14 mouse cellular contexts compared by ENCODE assay signal in genomic region chr5:129052636-129053355, GRCm38 (mm10). TPM values are rescaled to one million over a fixed set of nuclear protein-coding genes. Genes with fewer than 3 reads are reported as not detected.
DNase-seq lines count a peak whose midpoint lies in the region; ATAC-seq and TF ChIP-seq lines count a peak whose summit lies in the region.
"Had no signal": no experiment of that assay in that cellular context is flagged by ENCODE, and none has a peak within 500 bp of the region (broad histone marks: within the 10 kb centered on the region; RNA-seq: fewer than 3 reads in every experiment).

No protein-coding gene starts in this region.

- ATAC-seq in forebrain, embryonic 13.5 days: peak; percentile 90
- peak; percentile 87 for ATAC-seq in hindbrain, postnatal 0 days
- ATAC-seq in neural tube, embryonic 15.5 days (ENCODE audit: low FRiP score): peak; percentile 86

- 3% methylated on average over 20 of the region's 20 CpGs for WGBS in forebrain, embryonic 13.5 days
- WGBS in hindbrain, postnatal 0 days: 10% methylated on average over 20 of the region's 20 CpGs
- WGBS in neural tube, embryonic 15.5 days: 15% methylated on average over 20 of the region's 20 CpGs

- TF ChIP-seq CTCF in layer of hippocampus, adult 2 months (conservative IDR thresholded peaks at IDR 0.05): 0 out of 2 replicates have a peak, but pooled peaks have one; percentile 5
- no peak for TF ChIP-seq CTCF in hindbrain, postnatal 0 days (IDR thresholded peaks at IDR 0.05; ENCODE audit: low read depth)

- peak overlapping the region; percentile 58; the same call in 1 of the 2 replicates for H3K9ac ChIP-seq in forebrain, embryonic 13.5 days
- H3K9ac ChIP-seq in hindbrain, postnatal 0 days (replicated peaks; ENCODE audit: low read length): 0 out of 2 replicates have a peak overlapping the region, but pooled peaks have one; percentile 30
- H3K9ac ChIP-seq in neural tube, embryonic 15.5 days (replicated peaks): no peak overlapping the region

- H3K36me3 ChIP-seq in forebrain, embryonic 13.5 days (ENCODE audit: poor library complexity, severe bottlenecking): no peaks in the 10 kb centered on the region
- no peaks in the 10 kb centered on the region for H3K36me3 ChIP-seq in hindbrain, postnatal 0 days (ENCODE audit: insufficient read depth, low read length)
- H3K36me3 ChIP-seq in neural tube, embryonic 15.5 days: no peaks in the 10 kb centered on the region
- H3K36me3 ChIP-seq: heart, embryonic 10.5 days had no signal

- H3K4me3 ChIP-seq in layer of hippocampus, adult 2 months: no peak overlapping the region
- H3K4me3 ChIP-seq in forebrain, embryonic 13.5 days: no peak overlapping the region
- H3K4me3 ChIP-seq in hindbrain, postnatal 0 days (ENCODE audit: low read length): no peak overlapping the region
- no peak overlapping the region for H3K4me3 ChIP-seq in neural tube, embryonic 15.5 days (replicated peaks)
- H3K4me3 ChIP-seq: heart, embryonic 10.5 days had no signal

- peaks cover 29% of the 10 kb centered on the region for H3K4me1 ChIP-seq in forebrain, embryonic 13.5 days
- no peaks in the 10 kb centered on the region for H3K4me1 ChIP-seq in hindbrain, postnatal 0 days (ENCODE audit: insufficient read depth, low read length)
- peaks cover 17% of the 10 kb centered on the region for H3K4me1 ChIP-seq in neural tube, embryonic 15.5 days
- H3K4me1 ChIP-seq: heart, embryonic 10.5 days had no signal

- H3K9me3 ChIP-seq in forebrain, embryonic 13.5 days (replicated peaks): no peaks in the 10 kb centered on the region
- no peaks in the 10 kb centered on the region for H3K9me3 ChIP-seq in hindbrain, postnatal 0 days (ENCODE audit: low read length)
- H3K9me3 ChIP-seq in neural tube, embryonic 15.5 days (replicated peaks): no peaks in the 10 kb centered on the region
- H3K9me3 ChIP-seq: heart, embryonic 10.5 days had no signal

- H3K27ac ChIP-seq in layer of hippocampus, adult 2 months: peak overlapping the region; percentile 88
- H3K27ac ChIP-seq in forebrain, embryonic 13.5 days: peak overlapping the region; percentile 90
- peak overlapping the region; percentile 63 for H3K27ac ChIP-seq in hindbrain, postnatal 0 days
- peak overlapping the region; percentile 75 for H3K27ac ChIP-seq in neural tube, embryonic 15.5 days (replicated peaks)
- H3K27ac ChIP-seq: heart, embryonic 10.5 days; kidney, postnatal 0 days had no signal

- H3K27me3 ChIP-seq in forebrain, embryonic 13.5 days: no peaks in the 10 kb centered on the region
- H3K27me3 ChIP-seq in hindbrain, postnatal 0 days (ENCODE audit: insufficient read depth, low read length): no peaks in the 10 kb centered on the region
- H3K27me3 ChIP-seq in neural tube, embryonic 15.5 days (replicated peaks): no peaks in the 10 kb centered on the region

- DNase-seq in layer of hippocampus, adult 2 months (ENCODE audit: low spot score in 2 of 2): no peak
- DNase-seq in layer of hippocampus, postnatal 25 days (ENCODE audit: extremely low spot score in 1 of 2, low spot score in 1 of 2): no peak
- DNase-seq in hindbrain, postnatal 0 days (ENCODE audit: low spot score): peak; percentile 65
- no peak for DNase-seq in right cerebral cortex, adult 18-20 months
- no peak for DNase-seq in frontal cortex, postnatal 25 days (ENCODE audit: low spot score in 2 of 2)
- no peak for DNase-seq in frontal cortex, adult 2 months (ENCODE audit: extremely low spot score in 1 of 2, low spot score in 1 of 2)
- DNase-seq: cerebellum, postnatal 36 days; liver; lung, postnatal 14 days had no signal

- H3K4me2 ChIP-seq in forebrain, embryonic 13.5 days: peak overlapping the region; percentile 51
- H3K4me2 ChIP-seq in hindbrain, postnatal 0 days (ENCODE audit: low read depth, low read length): peak overlapping the region; percentile 25
- H3K4me2 ChIP-seq in neural tube, embryonic 15.5 days: peak overlapping the region; percentile 38

RNA-seq across cellular contexts. Expression of gene Ran, which starts 32.9 kb away (rescaled TPM):
- 100 to 1,000 TPM; 160 to 167 TPM for total RNA-seq in layer of hippocampus, adult 2 months (2021)
- total RNA-seq in layer of hippocampus, postnatal 25 days (2021): 100 to 1,000 TPM; 141 to 171 TPM
- polyA plus RNA-seq in forebrain, embryonic 13.5 days (2015; fragmentation: Nextera tagmentation; extraction: Ambion mirVana): 746 and 789 TPM in 2 replicates
- total RNA-seq in hindbrain, postnatal 0 days (2014; rRNA removed): 156 and 159 TPM in 2 replicates
- 304 and 314 TPM in 2 replicates for polyA plus RNA-seq in hindbrain, postnatal 0 days (2015; fragmentation: Nextera tagmentation; extraction: Ambion mirVana)
- polyA plus RNA-seq in neural tube, embryonic 15.5 days (2015; fragmentation: Nextera tagmentation; extraction: Ambion mirVana): 311 and 368 TPM in 2 replicates
- polyA plus RNA-seq in frontal cortex, adult 2 months (2012; rRNA removed): 132 and 137 TPM in 2 replicates

RNA-seq across cellular contexts. Expression of gene Adgrd1, which starts 43.8 kb away (rescaled TPM):
- under 1 TPM; 0.33 to 0.39 TPM for total RNA-seq in layer of hippocampus, adult 2 months (2021)
- under 1 TPM; 0.32 to 0.63 TPM for total RNA-seq in layer of hippocampus, postnatal 25 days (2021)
- polyA plus RNA-seq in forebrain, embryonic 13.5 days (2015; fragmentation: Nextera tagmentation; extraction: Ambion mirVana): 0.05 and 0.09 TPM in 2 replicates
- 0.52 and 0.54 TPM in 2 replicates for total RNA-seq in hindbrain, postnatal 0 days (2014; rRNA removed)
- polyA plus RNA-seq in hindbrain, postnatal 0 days (2015; fragmentation: Nextera tagmentation; extraction: Ambion mirVana): 0.21 and 0.23 TPM in 2 replicates
- polyA plus RNA-seq in neural tube, embryonic 15.5 days (2015; fragmentation: Nextera tagmentation; extraction: Ambion mirVana): 0.38 and 0.69 TPM in 2 replicates
- 1.9 and 2.2 TPM in 2 replicates for polyA plus RNA-seq in frontal cortex, adult 2 months (2012; rRNA removed)
- total RNA-seq: monocyte, adult 5-6 weeks had no signal

RNA-seq across cellular contexts. Expression of gene Stx2, which starts 44.4 kb away (rescaled TPM):
- 10 to 100 TPM; 30.9 to 31.8 TPM for total RNA-seq in layer of hippocampus, adult 2 months (2021)
- 10 to 100 TPM; 24.0 to 34.7 TPM for total RNA-seq in layer of hippocampus, postnatal 25 days (2021)
- 17.1 and 18.1 TPM in 2 replicates for polyA plus RNA-seq in forebrain, embryonic 13.5 days (2015; fragmentation: Nextera tagmentation; extraction: Ambion mirVana)
- total RNA-seq in hindbrain, postnatal 0 days (2014; rRNA removed): 14.1 and 16.3 TPM in 2 replicates
- 11.9 and 15.0 TPM in 2 replicates for polyA plus RNA-seq in hindbrain, postnatal 0 days (2015; fragmentation: Nextera tagmentation; extraction: Ambion mirVana)
- 20.1 and 20.5 TPM in 2 replicates for polyA plus RNA-seq in neural tube, embryonic 15.5 days (2015; fragmentation: Nextera tagmentation; extraction: Ambion mirVana)
- 37.6 and 44.6 TPM in 2 replicates for polyA plus RNA-seq in frontal cortex, adult 2 months (2012; rRNA removed)
